Mouse (Mus musculus): ENCODE results near the gene Icam5.
"Not testable (repeated sequence)": the region's sequence is repeated elsewhere in the genome, so short reads cannot be mapped to it uniquely, and the experiment has no call there.

The Icam5 gene

DNA sequence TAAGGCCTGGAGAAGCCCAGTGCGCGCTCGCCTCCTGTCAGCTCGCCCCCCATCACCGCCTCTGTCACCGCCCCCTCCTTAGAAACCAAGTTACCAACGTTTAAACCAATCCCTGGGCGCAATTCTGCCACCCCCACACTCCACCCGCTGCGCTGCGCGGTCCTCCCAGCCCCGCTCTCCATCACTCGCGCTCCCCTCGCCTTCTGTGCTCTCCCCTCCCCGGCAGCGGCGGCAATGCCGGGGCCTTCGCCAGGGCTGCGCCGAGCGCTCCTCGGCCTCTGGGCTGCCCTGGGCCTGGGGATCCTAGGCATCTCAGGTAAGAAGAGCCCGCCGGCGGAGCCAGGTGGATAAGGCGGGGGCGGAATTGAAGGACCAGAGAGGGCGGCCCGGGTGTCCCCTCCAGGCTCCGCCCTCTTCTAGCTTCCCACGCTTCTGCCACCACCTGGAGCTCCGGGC, at the start of gene Icam5:
Gene Icam5, plus strand, starts transcription at position 178 of the 456 bp plus-strand sequence.
- DNase-seq (ENCODE audit: low read depth, low spot score) = no peak

- no peak for DNase-seq (ENCODE audit: low read depth, low spot score)
These were observed 49.7 kb upstream of the Icam5 start for GRCm38 (mm10) chr9:20982171-20982570.

GRCm38 (mm10) chr9:20983169-20983568, 48.7 kb upstream of the Icam5 start:
- no peak for DNase-seq (ENCODE audit: low read depth, low spot score)

- no peak for DNase-seq (ENCODE audit: low read depth, low spot score)
These were observed 44.8 kb upstream of the Icam5 start for GRCm38 (mm10) chr9:20986952-20987686.

DNA sequence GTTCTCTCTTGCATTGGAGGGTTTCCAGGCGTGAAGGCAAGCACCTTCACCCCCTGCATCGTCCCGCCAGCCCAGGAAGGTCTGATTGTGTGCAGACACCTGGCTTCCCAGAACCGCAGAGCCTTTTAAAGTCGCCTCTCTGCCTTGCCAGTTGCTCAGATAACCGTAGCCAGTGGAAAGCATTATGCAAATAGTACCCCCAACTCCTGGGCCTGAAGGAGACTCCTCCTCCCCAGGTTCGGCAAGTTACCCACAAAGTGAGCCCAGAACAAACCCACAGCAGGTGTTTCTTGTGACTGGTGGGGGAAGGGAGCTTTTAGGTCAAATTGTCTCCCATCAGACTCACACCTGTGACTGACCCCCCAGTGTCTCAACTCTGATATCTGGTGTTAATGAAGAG, 43.9 kb upstream of the Icam5 start:
- DNase-seq (ENCODE audit: low read depth, low spot score) = no peak

- DNase-seq (ENCODE audit: low read depth, low spot score) = peak; percentile 41
These were observed 41.0 kb upstream of the Icam5 start for GRCm38 (mm10) chr9:20990861-20991260.

GRCm38 (mm10) chr9:20991587-20991986, 40.3 kb upstream of the Icam5 start:
- DNase-seq (ENCODE audit: low read depth, low spot score) = no peak

DNA sequence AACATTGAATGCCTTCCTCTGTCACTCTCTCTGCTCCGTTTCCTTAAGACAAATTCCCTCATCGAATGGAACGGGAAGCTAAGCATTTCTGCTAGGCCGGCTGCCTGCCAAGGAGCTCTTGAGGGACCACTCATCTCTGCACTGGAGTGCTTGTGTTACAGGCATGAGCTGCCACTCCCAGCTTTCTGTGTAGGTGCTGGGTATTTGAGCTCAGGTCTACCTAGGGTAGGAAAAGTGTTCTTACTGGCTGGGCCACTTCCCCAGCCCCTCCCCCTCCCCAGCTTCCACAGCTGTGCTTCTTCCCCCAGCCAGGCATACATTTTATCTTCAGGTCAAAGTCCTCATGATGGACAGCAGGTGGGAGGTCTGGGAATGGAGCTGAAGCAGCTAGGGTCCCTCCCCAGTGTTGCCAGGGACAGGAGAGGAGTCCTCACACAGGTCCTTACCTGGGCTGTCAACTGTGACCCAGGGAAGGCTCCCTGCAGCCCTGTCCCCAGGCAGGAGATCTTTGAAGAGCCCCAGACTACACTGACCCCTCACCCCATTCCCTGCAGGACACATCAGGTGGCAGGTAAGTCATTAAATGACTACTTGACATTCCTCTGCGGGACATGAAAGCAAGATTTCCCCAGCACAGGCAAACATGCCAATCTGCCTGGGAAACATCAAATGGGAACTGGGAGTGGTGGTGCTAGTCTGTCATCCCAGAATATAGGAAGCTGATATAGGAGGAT, 38.5 kb upstream of the Icam5 start:
- no peak for DNase-seq (ENCODE audit: low read depth, low spot score)

DNA sequence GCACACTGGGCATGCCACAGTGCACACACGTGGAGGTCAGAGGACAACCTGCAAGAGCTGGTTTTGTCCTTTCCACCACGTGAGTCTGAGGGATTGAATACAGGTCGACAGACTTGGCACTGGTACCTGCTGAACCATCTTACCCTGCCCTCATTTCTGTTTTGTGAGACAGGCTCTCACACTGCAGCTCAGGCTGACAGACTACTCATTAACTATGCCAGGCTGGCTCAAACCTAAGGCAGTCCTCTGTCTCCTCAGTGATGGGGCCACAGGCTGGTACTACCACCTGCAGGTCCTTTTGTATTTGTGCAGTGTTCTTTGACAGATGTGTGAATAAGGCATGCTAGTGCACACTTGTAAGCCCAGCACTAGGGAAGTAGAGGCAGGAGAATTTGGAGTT, 36.8 kb upstream of the Icam5 start:
- DNase-seq (ENCODE audit: low read depth, low spot score) = no peak

DNA sequence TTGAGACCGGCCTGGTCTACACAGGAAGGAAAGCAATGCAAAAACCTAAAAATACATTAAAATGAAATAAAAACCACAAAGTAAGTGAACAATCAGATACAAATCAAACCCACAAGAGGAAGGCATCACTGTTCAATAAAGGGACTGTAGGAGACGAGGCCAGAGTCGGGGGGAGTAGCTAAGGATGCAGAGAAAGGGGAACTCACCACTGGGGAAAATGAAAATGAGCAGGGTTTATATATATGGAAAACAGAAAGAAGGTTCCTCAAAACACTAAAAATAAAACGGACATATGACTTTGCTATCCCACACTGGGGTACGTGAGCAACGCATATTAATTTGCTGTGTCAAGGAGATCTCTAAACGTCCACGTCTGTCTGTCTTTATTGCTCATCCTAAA, 34.8 kb upstream of the Icam5 start:
- no peak for DNase-seq (ENCODE audit: low read depth, low spot score)

DNA sequence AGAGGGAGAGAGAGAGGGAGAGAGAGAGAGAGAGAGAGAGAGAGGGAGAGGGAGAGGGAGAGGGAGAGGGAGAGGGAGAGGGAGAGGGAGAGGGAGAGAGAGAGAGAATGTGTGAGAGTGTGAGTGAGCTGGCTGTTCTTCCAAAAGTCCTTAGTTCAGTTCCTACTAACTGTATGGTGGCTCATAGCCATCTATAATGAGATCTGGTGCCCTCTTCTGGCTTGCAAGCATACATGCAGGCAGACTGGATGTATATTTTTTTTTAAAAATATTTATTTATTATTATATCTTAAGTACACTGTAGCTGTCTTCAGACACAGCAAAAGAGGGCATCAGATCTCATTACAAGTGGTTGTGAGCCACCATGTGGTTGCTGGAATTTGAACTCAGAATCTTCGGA, 33.5 kb upstream of the Icam5 start:
- DNase-seq (ENCODE audit: low read depth, low spot score) = not testable (repeated sequence)

- no peak for DNase-seq (ENCODE audit: low read depth, low spot score)
These were observed 31.1 kb upstream of the Icam5 start for GRCm38 (mm10) chr9:21000811-21001210.

- no peak for DNase-seq (ENCODE audit: low read depth, low spot score)
These were observed 30.1 kb upstream of the Icam5 start for GRCm38 (mm10) chr9:21001651-21002200.

DNA sequence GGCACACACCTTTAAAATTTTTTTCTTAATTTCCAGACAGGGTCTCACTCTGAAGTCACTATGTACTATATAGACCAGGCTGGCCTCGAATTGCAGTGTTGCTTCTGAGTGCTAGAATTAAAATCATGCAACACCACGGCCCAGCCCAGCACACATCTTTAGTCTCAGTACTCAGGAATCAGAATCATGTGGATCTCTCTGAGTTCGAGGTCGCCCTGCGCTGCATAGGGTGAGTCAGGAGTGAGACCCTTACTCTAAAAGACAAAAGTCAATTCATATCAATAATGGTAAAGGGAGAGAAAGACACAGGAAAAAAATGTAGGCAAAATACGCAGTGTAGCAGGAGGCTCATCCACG, 29.6 kb upstream of the Icam5 start:
- no peak for DNase-seq (ENCODE audit: low read depth, low spot score)

DNA sequence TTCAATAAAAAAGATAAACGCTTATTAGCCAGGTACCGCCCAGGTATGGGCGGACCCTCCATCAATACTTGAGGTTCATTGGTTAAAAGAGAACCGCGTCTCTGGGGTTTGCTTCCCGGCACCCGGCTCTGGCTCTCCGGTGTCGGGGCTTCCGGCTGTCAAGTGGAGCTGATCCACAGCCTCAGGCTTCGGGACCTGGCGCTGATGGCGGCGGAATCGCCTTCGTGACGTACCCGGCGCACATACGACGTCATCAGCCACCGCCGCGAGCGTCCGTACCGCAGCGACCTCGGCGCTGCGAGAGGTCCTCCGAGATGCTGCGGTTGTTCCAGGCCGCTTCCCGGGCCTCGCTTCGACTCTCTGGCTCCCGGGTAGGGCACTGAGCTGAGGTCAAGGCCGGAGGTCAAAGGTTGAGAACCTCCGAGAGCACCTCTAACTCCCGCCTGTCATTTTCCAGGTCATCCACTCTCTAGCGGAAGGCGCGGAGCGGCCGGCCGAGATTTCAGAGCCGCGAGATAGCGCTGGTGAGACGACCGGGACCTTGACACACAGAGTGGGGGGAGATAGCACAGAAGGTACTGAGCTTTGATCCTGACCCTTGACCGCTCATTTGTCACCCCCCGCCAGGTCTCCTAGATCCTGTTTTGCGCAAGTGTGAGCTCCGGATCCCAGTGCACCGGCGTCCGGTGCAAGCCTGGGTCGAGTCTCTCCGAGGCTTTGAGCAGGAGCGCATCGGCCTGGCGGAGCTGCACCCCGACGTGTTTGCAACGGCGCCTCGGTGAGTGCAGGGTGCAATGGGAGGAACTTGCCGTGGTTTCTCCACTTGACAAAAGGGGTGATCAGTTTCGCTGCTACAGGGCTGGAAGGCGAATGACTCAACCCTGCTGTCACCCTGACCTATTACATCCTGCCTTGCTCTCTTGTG, 29.0 kb upstream of the Icam5 start, which contains the start of gene Mrpl4:
Gene Mrpl4, plus strand, starts transcription at position 112 of the 925 bp plus-strand sequence.
- DNase-seq (ENCODE audit: low read depth, low spot score) = peak; percentile 90

- DNase-seq (ENCODE audit: low read depth, low spot score) = no peak
These were observed 24.4 kb upstream of the Icam5 start for GRCm38 (mm10) chr9:21007313-21007952.

DNA sequence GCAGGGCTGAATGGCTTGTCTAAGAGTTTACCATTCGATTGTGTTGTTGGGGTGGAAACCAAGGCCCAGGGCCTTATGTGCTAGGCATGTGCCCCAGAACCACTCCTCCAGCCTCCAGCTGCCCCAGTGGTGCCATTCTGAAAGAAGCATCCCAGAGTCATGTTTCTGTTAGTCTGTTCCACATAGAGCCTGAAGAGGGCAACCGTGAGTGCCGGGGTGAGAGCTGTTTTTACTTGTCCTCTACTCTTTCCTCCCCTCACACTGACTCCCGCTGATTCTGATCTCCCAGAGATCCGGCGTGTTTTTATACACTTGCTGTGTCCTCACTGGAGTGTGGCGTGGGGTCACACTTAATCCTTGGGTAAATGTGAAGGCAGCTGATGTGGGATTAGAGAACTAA, 23.9 kb upstream of the Icam5 start:
- no peak for DNase-seq (ENCODE audit: low read depth, low spot score)

- no peak for DNase-seq (ENCODE audit: low read depth, low spot score)
These were observed 21.5 kb upstream of the Icam5 start for GRCm38 (mm10) chr9:21010362-21010761.

DNA sequence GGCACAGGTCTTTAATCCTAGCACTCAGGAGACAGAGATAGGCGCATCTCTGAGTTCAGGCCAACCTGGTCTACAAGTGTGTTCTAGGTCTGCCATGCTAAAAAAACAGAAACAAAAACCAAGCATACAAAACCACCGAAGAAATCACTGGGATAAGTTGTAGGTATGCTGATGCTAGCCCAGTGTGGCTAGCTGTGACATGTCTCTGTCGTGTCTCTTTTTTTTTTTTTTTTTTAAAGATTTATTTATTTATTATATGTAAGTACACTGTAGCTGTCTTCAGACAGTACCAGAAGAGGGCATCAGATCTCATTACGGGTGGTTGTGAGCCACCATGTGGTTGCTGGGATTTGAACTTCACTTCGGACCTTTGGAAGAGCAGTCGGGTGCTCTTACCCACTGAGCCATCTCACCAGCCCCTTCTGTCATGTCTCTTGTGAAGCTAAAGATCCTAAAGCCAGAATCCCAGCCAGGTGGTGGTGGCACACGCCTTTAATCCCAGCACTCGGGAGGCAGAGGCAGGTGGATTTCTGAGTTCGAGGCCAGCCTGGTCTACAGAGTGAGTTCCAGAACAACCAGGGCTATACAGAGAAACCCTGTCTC, 20.8 kb upstream of the Icam5 start:
- DNase-seq (ENCODE audit: low read depth, low spot score) = not testable (repeated sequence)

GRCm38 (mm10) chr9:21011846-21012312, 20.0 kb upstream of the Icam5 start:
- DNase-seq (ENCODE audit: low read depth, low spot score) = no peak

- no peak for DNase-seq (ENCODE audit: low read depth, low spot score)
These were observed 19.5 kb upstream of the Icam5 start for GRCm38 (mm10) chr9:21012368-21012767.

Measured in forelimb bud, embryonic 11.5 days (tissue).